Mouse (Mus musculus) liver, embryonic 16.5 days (tissue): ENCODE results near the gene Pfkm. TPM values are rescaled to one million over a fixed set of nuclear protein-coding genes. Genes with fewer than 3 reads are reported as not detected.

Source experiments
- ATAC-seq: fragments of 200-750 bp; cut with Nextera tagmentation; 2 replicates; pipeline ENCODE4 v1.8.0; 2017; ENCODE audit warnings: low read depth, mild to moderate bottlenecking, moderate number of reproducible peaks, moderate library complexity
- H3K27ac ChIP-seq: fragments of 300-500 bp; sonication (generic); 2 replicates; pipeline ENCODE4 v1.5.1; 2014; ENCODE audit warnings: mild to moderate bottlenecking, low read length
- H3K27me3 ChIP-seq: fragments of 300-500 bp; sonication (generic); 2 replicates; pipeline ENCODE4 v1.6.1; 2014; ENCODE audit warnings: low read depth, low read length, mixed read lengths; ENCODE audit not compliant: control insufficient read depth, insufficient read depth
- H3K36me3 ChIP-seq: fragments of 300-500 bp; sonication (generic); 2 replicates; pipeline ENCODE4 v1.6.1; 2014; ENCODE audit warnings: mild to moderate bottlenecking; ENCODE audit not compliant: control insufficient read depth, insufficient read depth
- H3K4me1 ChIP-seq: fragments of 300-500 bp; sonication (generic); 2 replicates; pipeline ENCODE4 v1.6.1; 2014; ENCODE audit warnings: low read depth, low read length, mixed read lengths; ENCODE audit not compliant: control insufficient read depth
- H3K4me2 ChIP-seq: fragments of 300-500 bp; sonication (generic); 2 replicates; pipeline ENCODE4 v1.6.1; 2014; ENCODE audit warnings: low read depth, low read length, mixed read lengths
- H3K4me3 ChIP-seq: fragments of 300-500 bp; sonication (generic); 2 replicates; pipeline ENCODE4 v1.5.1; 2014; ENCODE audit warnings: low read depth, mild to moderate bottlenecking, low read length
- H3K9ac ChIP-seq: fragments of 300-500 bp; sonication (generic); 2 replicates; pipeline ENCODE4 v1.6.1; 2014; ENCODE audit warnings: low read depth, low read length
- H3K9me3 ChIP-seq: fragments of 300-500 bp; sonication (generic); replicated peaks from 2 replicates; pipeline ENCODE4 v1.6.1; 2016; ENCODE audit warnings: low read length; ENCODE audit not compliant: control insufficient read depth
- WGBS: fragments of 180-500 bp; shearing (Covaris S2); extraction: QIAGEN DNeasy Blood & Tissue Kit; methylation state at CpG from one replicate; pipeline ENCODE4 v1.1.7; 2014; ENCODE audit not compliant: insufficient replicate concordance; 5-methylcytosine and 5-hydroxymethylcytosine counted together
- polyA plus RNA-seq: library from polyadenylated mRNA; unstranded; fragments of >200 nt; fragmentation: Nextera tagmentation; extraction: Ambion mirVana; gene quantifications from 2 replicates; pipeline ENCODE4 v1.2.1, GENCODE M21; 2015

Pfkm gene
- polyA plus RNA-seq, 1 experiment from 2014 or later: 22.7 TPM

GRCm38 (mm10) chr15:98108297-98109152 is 16.1 kb downstream of the Pfkm start:
- H3K4me1 ChIP-seq: peaks cover 38% of the 10 kb centered on the region

GRCm38 (mm10) chr15:98111791-98112190 is 19.4 kb downstream of the Pfkm start:
- no peak overlapping the region for H3K27ac ChIP-seq
- no peaks in the 10 kb centered on the region for H3K27me3 ChIP-seq
- 36% methylated on average over 5 of the region's 5 CpGs for WGBS
- H3K9me3 ChIP-seq: no peaks in the 10 kb centered on the region
- peak; percentile 45 for ATAC-seq
- H3K4me3 ChIP-seq: no peak overlapping the region
- H3K4me1 ChIP-seq: peaks cover 55% of the 10 kb centered on the region
- no peak overlapping the region for H3K9ac ChIP-seq
- H3K36me3 ChIP-seq: 0 out of 2 replicates have a peak, but pooled peaks cover 2% of the 10 kb centered on the region
- H3K4me2 ChIP-seq: no peak overlapping the region

More at GRCm38 (mm10) chr15:98108297-98109152, 16.1 kb downstream of the Pfkm start:
- peak; percentile 96 for ATAC-seq
- Histone ChIP-seq H3K9ac (peak overlapping the region; percentile 73), H3K9me3 (no peaks in the 10 kb centered on the region), H3K36me3 (0 out of 2 replicates have a peak, but pooled peaks cover 2% of the 10 kb centered on the region), H3K4me2 (peak overlapping the region; percentile 87), H3K27me3 (no peaks in the 10 kb centered on the region), H3K4me3 (peak overlapping the region; percentile 73), H3K27ac (peak overlapping the region; percentile 70)
- WGBS: 2% methylated on average over 37 of the region's 37 CpGs

GRCm38 (mm10) chr15:98114098-98114851 is 21.9 kb downstream of the Pfkm start:
- Histone ChIP-seq H3K9ac (no peak overlapping the region), H3K36me3 (0 out of 2 replicates have a peak, but pooled peaks cover 2% of the 10 kb centered on the region), H3K4me1 (peaks cover 39% of the 10 kb centered on the region), H3K4me3 (no peak overlapping the region), H3K27ac (no peak overlapping the region), H3K9me3 (no peaks in the 10 kb centered on the region), H3K4me2 (no peak overlapping the region), H3K27me3 (no peaks in the 10 kb centered on the region)
- 83% methylated on average over 10 of the region's 10 CpGs for WGBS
- no peak for ATAC-seq

- Histone ChIP-seq H3K27ac (peak overlapping the region; percentile 66; the same call in 1 of the 2 replicates), H3K4me3 (no peak overlapping the region), H3K9me3 (no peaks in the 10 kb centered on the region), H3K27me3 (no peaks in the 10 kb centered on the region), H3K9ac (no peak overlapping the region), H3K4me2 (0 out of 2 replicates have a peak overlapping the region, but pooled peaks have one; percentile 49), H3K4me1 (peaks cover 37% of the 10 kb centered on the region), H3K36me3 (0 out of 2 replicates have a peak, but pooled peaks cover 2% of the 10 kb centered on the region)
- no peak for ATAC-seq
- 77% methylated on average over 10 of the region's 10 CpGs for WGBS
Observed at GRCm38 (mm10) chr15:98114852-98115778, 22.7 kb downstream of the Pfkm start.

- WGBS: 43% methylated on average over 9 of the region's 9 CpGs
- H3K4me3 ChIP-seq: no peak overlapping the region
- ATAC-seq: no peak
- H3K9ac ChIP-seq: no peak overlapping the region
- peak overlapping the region; percentile 66 for H3K27ac ChIP-seq
- peak overlapping the region; percentile 49 for H3K4me2 ChIP-seq
- H3K36me3 ChIP-seq: 0 out of 2 replicates have a peak, but pooled peaks cover 2% of the 10 kb centered on the region
- peaks cover 35% of the 10 kb centered on the region for H3K4me1 ChIP-seq
- H3K9me3 ChIP-seq: no peaks in the 10 kb centered on the region
- H3K27me3 ChIP-seq: no peaks in the 10 kb centered on the region
Observed at GRCm38 (mm10) chr15:98115779-98116163, 23.4 kb downstream of the Pfkm start.

- peaks cover 33% of the 10 kb centered on the region for H3K4me1 ChIP-seq
- 26% methylated on average over 5 of the region's 5 CpGs for WGBS
- no peaks in the 10 kb centered on the region for H3K27me3 ChIP-seq
- peak; percentile 90 for ATAC-seq
- H3K4me2 ChIP-seq: peak overlapping the region; percentile 49
- peak overlapping the region; percentile 66 for H3K27ac ChIP-seq
- peaks cover 2% of the 10 kb centered on the region; the same call in 1 of the 2 replicates for H3K36me3 ChIP-seq
- H3K4me3 ChIP-seq: no peak overlapping the region
- H3K9ac ChIP-seq: no peak overlapping the region
- no peaks in the 10 kb centered on the region for H3K9me3 ChIP-seq
Observed at GRCm38 (mm10) chr15:98116287-98116686, 23.9 kb downstream of the Pfkm start.

GRCm38 (mm10) chr15:98119363-98119762 is 27.0 kb downstream of the Pfkm start:
- no peak overlapping the region for H3K4me3 ChIP-seq
- WGBS: 85% methylated on average over 12 of the region's 12 CpGs
- no peaks in the 10 kb centered on the region for H3K27me3 ChIP-seq
- H3K9ac ChIP-seq: no peak overlapping the region
- H3K27ac ChIP-seq: no peak overlapping the region
- H3K4me2 ChIP-seq: no peak overlapping the region
- H3K9me3 ChIP-seq: no peaks in the 10 kb centered on the region
- no peak for ATAC-seq
- H3K4me1 ChIP-seq: peaks cover 23% of the 10 kb centered on the region
- peaks cover 17% of the 10 kb centered on the region for H3K36me3 ChIP-seq

- no peak for ATAC-seq
- WGBS: 85% methylated on average over 20 of the region's 20 CpGs
- H3K4me1 ChIP-seq: peaks cover 15% of the 10 kb centered on the region
- no peak overlapping the region for H3K4me3 ChIP-seq
- no peak overlapping the region for H3K27ac ChIP-seq
- H3K9me3 ChIP-seq: no peaks in the 10 kb centered on the region
- no peak overlapping the region for H3K9ac ChIP-seq
- peaks cover 17% of the 10 kb centered on the region for H3K36me3 ChIP-seq
- no peaks in the 10 kb centered on the region for H3K27me3 ChIP-seq
- H3K4me2 ChIP-seq: no peak overlapping the region
Observed at GRCm38 (mm10) chr15:98120831-98121230, 28.4 kb downstream of the Pfkm start.
